Mouse (Mus musculus): ENCODE results near the gene Ssbp3. TPM values are rescaled to one million over a fixed set of nuclear protein-coding genes. Genes with fewer than 3 reads are reported as not detected.
A peak's percentile ranks its signal among the peaks of the same experiment; 100 is the strongest.

Gene Ssbp3
- polyA plus RNA-seq, 1 experiment from 2014 or later, result 50.5 TPM

- no peaks in the 10 kb centered on the region for H3K9me3 ChIP-seq (replicated peaks)
- H3K9ac ChIP-seq, result no peak overlapping the region
- no peaks in the 10 kb centered on the region for H3K27me3 ChIP-seq
- ATAC-seq (ENCODE audit: insufficient read depth), result no peak
- no peak overlapping the region for H3K4me3 ChIP-seq (replicated peaks)
- H3K4me1 ChIP-seq (replicated peaks), result peaks cover 89% of the 10 kb centered on the region
- no peak overlapping the region for H3K4me2 ChIP-seq
- H3K36me3 ChIP-seq (replicated peaks), result no peaks in the 10 kb centered on the region
- WGBS (ENCODE audit: insufficient replicate concordance), result 74% methylated on average over 11 of the region's 11 CpGs
- peak overlapping the region; percentile 38; the same call in 1 of the 2 replicates for H3K27ac ChIP-seq (replicated peaks)
These were observed 92.1 kb downstream of the Ssbp3 start for GRCm38 (mm10) chr4:107002517-107003165.

GRCm38 (mm10) chr4:107003199-107003598 lies 92.7 kb downstream of the Ssbp3 start:
- no peak for ATAC-seq (ENCODE audit: insufficient read depth)
- Histone ChIP-seq H3K4me3 (replicated peaks) (no peak overlapping the region), H3K27ac (replicated peaks) (peak overlapping the region; percentile 38; the same call in 1 of the 2 replicates), H3K4me2 (no peak overlapping the region), H3K27me3 (no peaks in the 10 kb centered on the region), H3K4me1 (replicated peaks) (peaks cover 89% of the 10 kb centered on the region), H3K36me3 (replicated peaks) (no peaks in the 10 kb centered on the region), H3K9me3 (replicated peaks) (no peaks in the 10 kb centered on the region), H3K9ac (no peak overlapping the region)
- 87% methylated on average over 2 of the region's 2 CpGs for WGBS (ENCODE audit: insufficient replicate concordance)

GRCm38 (mm10) chr4:107003786-107004185 lies 93.3 kb downstream of the Ssbp3 start:
- Histone ChIP-seq H3K36me3 (replicated peaks) (0 out of 2 replicates have a peak, but pooled peaks cover under 1% of the 10 kb centered on the region), H3K4me1 (replicated peaks) (peaks cover 94% of the 10 kb centered on the region), H3K4me2 (no peak overlapping the region), H3K9me3 (replicated peaks) (no peaks in the 10 kb centered on the region), H3K9ac (0 out of 2 replicates have a peak overlapping the region, but pooled peaks have one; percentile 3), H3K27me3 (no peaks in the 10 kb centered on the region), H3K4me3 (replicated peaks) (no peak overlapping the region), H3K27ac (replicated peaks) (peak overlapping the region; percentile 76)
- 83% methylated on average over 3 of the region's 3 CpGs for WGBS (ENCODE audit: insufficient replicate concordance)
- ATAC-seq (ENCODE audit: insufficient read depth), result no peak

GRCm38 (mm10) chr4:107004346-107004745 lies 93.8 kb downstream of the Ssbp3 start:
- Histone ChIP-seq H3K27ac (replicated peaks) (peak overlapping the region; percentile 76), H3K9ac (0 out of 2 replicates have a peak overlapping the region, but pooled peaks have one; percentile 3), H3K27me3 (no peaks in the 10 kb centered on the region), H3K4me2 (no peak overlapping the region; the same call in 1 of the 2 replicates), H3K9me3 (replicated peaks) (no peaks in the 10 kb centered on the region), H3K4me3 (replicated peaks) (no peak overlapping the region), H3K36me3 (replicated peaks) (peaks cover 6% of the 10 kb centered on the region), H3K4me1 (replicated peaks) (peaks cover 99% of the 10 kb centered on the region)
- no peak for ATAC-seq (ENCODE audit: insufficient read depth)
- WGBS (ENCODE audit: insufficient replicate concordance), result 54% methylated on average over 3 of the region's 3 CpGs

GRCm38 (mm10) chr4:107005166-107005565 lies 94.7 kb downstream of the Ssbp3 start:
- 32% methylated on average over 5 of the region's 5 CpGs for WGBS (ENCODE audit: insufficient replicate concordance)
- peak overlapping the region; percentile 54 for H3K4me2 ChIP-seq

GRCm38 (mm10) chr4:107006229-107006628 lies 95.7 kb downstream of the Ssbp3 start:
- ATAC-seq (ENCODE audit: insufficient read depth), result no peak
- Histone ChIP-seq H3K36me3 (replicated peaks) (peaks cover 20% of the 10 kb centered on the region), H3K9me3 (replicated peaks) (no peaks in the 10 kb centered on the region), H3K4me2 (peak overlapping the region; percentile 64), H3K27ac (replicated peaks) (peak overlapping the region; percentile 81), H3K4me3 (replicated peaks) (no peak overlapping the region), H3K27me3 (no peaks in the 10 kb centered on the region), H3K4me1 (replicated peaks) (peaks cover 96% of the 10 kb centered on the region), H3K9ac (no peak overlapping the region)
- WGBS (ENCODE audit: insufficient replicate concordance), result 52% methylated on average over 4 of the region's 4 CpGs

More at GRCm38 (mm10) chr4:107005166-107005565, 94.7 kb downstream of the Ssbp3 start:
- Histone ChIP-seq H3K4me3 (replicated peaks) (no peak overlapping the region), H3K9ac (0 out of 2 replicates have a peak overlapping the region, but pooled peaks have one; percentile 15), H3K27me3 (no peaks in the 10 kb centered on the region), H3K36me3 (replicated peaks) (peaks cover 13% of the 10 kb centered on the region), H3K9me3 (replicated peaks) (no peaks in the 10 kb centered on the region), H3K4me1 (replicated peaks) (peaks cover 99% of the 10 kb centered on the region), H3K27ac (replicated peaks) (peak overlapping the region; percentile 81)
- no peak for ATAC-seq (ENCODE audit: insufficient read depth)

- no peaks in the 10 kb centered on the region for H3K27me3 ChIP-seq
- ATAC-seq (ENCODE audit: insufficient read depth), result peak; percentile 63
- peaks cover 90% of the 10 kb centered on the region for H3K4me1 ChIP-seq (replicated peaks)
- H3K9ac ChIP-seq, result no peak overlapping the region
- H3K4me3 ChIP-seq (replicated peaks), result 0 out of 2 replicates have a peak overlapping the region, but pooled peaks have one; percentile 2
- peaks cover 20% of the 10 kb centered on the region for H3K36me3 ChIP-seq (replicated peaks)
- peak overlapping the region; percentile 81 for H3K27ac ChIP-seq (replicated peaks)
- peak overlapping the region; percentile 64 for H3K4me2 ChIP-seq
- H3K9me3 ChIP-seq (replicated peaks), result no peaks in the 10 kb centered on the region
- WGBS (ENCODE audit: insufficient replicate concordance), result 42% methylated on average over 6 of the region's 6 CpGs
These were observed 96.3 kb downstream of the Ssbp3 start for GRCm38 (mm10) chr4:107006807-107007206.

GRCm38 (mm10) chr4:107007359-107007758 lies 96.9 kb downstream of the Ssbp3 start:
- Histone ChIP-seq H3K4me2 (peak overlapping the region; percentile 64), H3K27ac (replicated peaks) (peak overlapping the region; percentile 81), H3K36me3 (replicated peaks) (peaks cover 20% of the 10 kb centered on the region), H3K27me3 (no peaks in the 10 kb centered on the region), H3K9ac (no peak overlapping the region), H3K4me1 (replicated peaks) (peaks cover 85% of the 10 kb centered on the region), H3K4me3 (replicated peaks) (0 out of 2 replicates have a peak overlapping the region, but pooled peaks have one; percentile 2), H3K9me3 (replicated peaks) (no peaks in the 10 kb centered on the region)
- WGBS (ENCODE audit: insufficient replicate concordance), result 38% methylated on average over 8 of the region's 8 CpGs
- ATAC-seq (ENCODE audit: insufficient read depth), result peak; percentile 53

GRCm38 (mm10) chr4:107008161-107008560 lies 97.7 kb downstream of the Ssbp3 start:
- Histone ChIP-seq H3K4me1 (replicated peaks) (peaks cover 77% of the 10 kb centered on the region), H3K9me3 (replicated peaks) (no peaks in the 10 kb centered on the region), H3K4me3 (replicated peaks) (no peak overlapping the region; the same call in 1 of the 2 replicates), H3K27me3 (no peaks in the 10 kb centered on the region), H3K4me2 (peak overlapping the region; percentile 64), H3K27ac (replicated peaks) (peak overlapping the region; percentile 81), H3K9ac (peak overlapping the region; percentile 34; the same call in 1 of the 2 replicates), H3K36me3 (replicated peaks) (peaks cover 20% of the 10 kb centered on the region)
- 30% methylated on average over 2 of the region's 2 CpGs for WGBS (ENCODE audit: insufficient replicate concordance)
- ATAC-seq (ENCODE audit: insufficient read depth), result peak; percentile 81

GRCm38 (mm10) chr4:107009548-107009947 lies 99.0 kb downstream of the Ssbp3 start:
- whole genome bisulfite sequencing (ENCODE audit: insufficient replicate concordance), result 92% methylated on average over 7 of the region's 7 CpGs
- Histone ChIP-seq H3K36me3 (replicated peaks) (peaks cover 33% of the 10 kb centered on the region), H3K27me3 (no peaks in the 10 kb centered on the region), H3K4me3 (replicated peaks) (no peak overlapping the region), H3K4me2 (no peak overlapping the region), H3K27ac (replicated peaks) (peak overlapping the region; percentile 39; the same call in 1 of the 2 replicates), H3K4me1 (replicated peaks) (peaks cover 65% of the 10 kb centered on the region), H3K9me3 (replicated peaks) (no peaks in the 10 kb centered on the region), H3K9ac (no peak overlapping the region)
- ATAC-seq (ENCODE audit: insufficient read depth), result no peak

- Histone ChIP-seq H3K4me1 (replicated peaks) (peaks cover 53% of the 10 kb centered on the region), H3K27me3 (no peaks in the 10 kb centered on the region), H3K4me2 (no peak overlapping the region), H3K9ac (no peak overlapping the region), H3K36me3 (replicated peaks) (peaks cover 48% of the 10 kb centered on the region), H3K9me3 (replicated peaks) (no peaks in the 10 kb centered on the region), H3K27ac (replicated peaks) (no peak overlapping the region), H3K4me3 (replicated peaks) (no peak overlapping the region)
- 57% methylated on average over 8 of the region's 8 CpGs for WGBS (ENCODE audit: insufficient replicate concordance)
- ATAC-seq (ENCODE audit: insufficient read depth), result no peak
These were observed 101.0 kb downstream of the Ssbp3 start for GRCm38 (mm10) chr4:107011325-107012004.
